Comparison of ENCODE assay signal across 25 mouse cellular contexts in the genomic region with DNA sequence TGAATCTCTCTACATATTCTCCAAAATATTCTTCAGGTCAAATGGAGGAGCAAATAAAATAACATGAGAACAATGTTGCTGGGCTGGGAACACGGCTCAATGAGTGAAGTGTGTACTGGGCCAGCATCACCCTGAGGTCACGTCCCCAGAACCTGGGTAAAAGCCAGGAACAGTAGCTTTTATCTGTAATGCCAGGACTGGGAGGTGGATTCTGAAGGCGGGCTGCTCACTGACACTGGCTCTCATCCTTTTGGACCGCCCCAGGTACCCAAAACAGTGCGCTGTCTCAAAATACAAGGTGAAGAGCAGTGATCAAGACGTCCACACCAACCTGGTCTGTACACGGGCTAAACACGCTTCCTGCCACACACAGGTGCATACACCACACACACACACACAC.
DNase-seq lines count a peak whose midpoint lies in the region; ATAC-seq and TF ChIP-seq lines count a peak whose summit lies in the region.
"Had no signal": no experiment of that assay in that cellular context is flagged by ENCODE, and none has a peak within 500 bp of the region (broad histone marks: within the 10 kb centered on the region; RNA-seq: fewer than 3 reads in every experiment).

No protein-coding gene starts in this region.

- TF ChIP-seq POLR2A in liver, adult 2 months (IDR thresholded peaks at IDR 0.05; ENCODE audit: extremely low read depth, insufficient read depth, low read length) = no peak

- 0 out of 2 replicates have a peak overlapping the region, but pooled peaks have one; percentile 27 for H3K4me2 ChIP-seq in kidney, embryonic 15.5 days
- no peak overlapping the region for H3K4me2 ChIP-seq in liver, embryonic 11.5 days
- H3K4me2 ChIP-seq: heart, embryonic 12.5 days; hindbrain, embryonic 14.5 days had no signal

- H3K27me3 ChIP-seq in kidney, embryonic 15.5 days = no peaks in the 10 kb centered on the region
- H3K27me3 ChIP-seq in liver, adult 2 months (ENCODE audit: control insufficient read depth, insufficient read depth, low read length) = no peaks in the 10 kb centered on the region
- H3K27me3 ChIP-seq in liver, embryonic 11.5 days (replicated peaks; ENCODE audit: control insufficient read depth, insufficient read depth, low read length) = no peaks in the 10 kb centered on the region
- H3K27me3 ChIP-seq: embryonic facial prominence, embryonic 13.5 days; heart, embryonic 12.5 days; heart, embryonic 15.5 days had no signal

- 88% methylated on average over 8 of the region's 8 CpGs for WGBS in kidney, embryonic 15.5 days
- 42% methylated on average over 8 of the region's 8 CpGs for WGBS in liver, adult 2 months
- WGBS in liver, embryonic 11.5 days = 91% methylated on average over 8 of the region's 8 CpGs

- ATAC-seq in kidney, embryonic 15.5 days (replicated peaks; ENCODE audit: low FRiP score) = no peak
- ATAC-seq in liver, embryonic 11.5 days (replicated peaks; ENCODE audit: low FRiP score) = no peak
- ATAC-seq in erythroid progenitor cell, adult 5-6 weeks (replicated peaks; ENCODE audit: low FRiP score, poor library complexity, severe bottlenecking) = peak; percentile 79
- ATAC-seq in megakaryocyte-erythroid progenitor cell, adult 5-6 weeks (replicated peaks; ENCODE audit: low FRiP score, low TSS enrichment, poor library complexity, severe bottlenecking) = peak; percentile 47; the same call in 1 of the 2 replicates

- no peak for DNase-seq in kidney, postnatal 36 days
- peak; percentile 70 for DNase-seq in liver, adult 2 months (ENCODE audit: extremely low read depth, low read depth, low spot score)
- DNase-seq in liver, embryonic 11.5 days (ENCODE audit: low spot score) = no peak
- no peak for DNase-seq in layer of hippocampus, postnatal 25 days (ENCODE audit: extremely low spot score in 1 of 2, low spot score in 1 of 2)
- DNase-seq: adrenal gland, adult 2 months; adrenal gland, postnatal 14 days; cerebellum, adult 11 months; cerebellum, adult 9-11 months; cerebellum, postnatal 25 days; embryo, embryonic 11 days; forebrain, postnatal 0 days; gastrocnemius, adult 2 months; gastrocnemius, postnatal 14 days; heart, adult 18-20 months; heart, postnatal 10 days; heart, postnatal 4 days had no signal

- H3K9me3 ChIP-seq in kidney, embryonic 15.5 days (replicated peaks) = no peaks in the 10 kb centered on the region
- H3K9me3 ChIP-seq in liver, embryonic 11.5 days (ENCODE audit: control insufficient read depth, low read length) = no peaks in the 10 kb centered on the region
- H3K9me3 ChIP-seq: embryonic facial prominence, embryonic 10.5 days; embryonic facial prominence, embryonic 13.5 days; heart, embryonic 12.5 days; heart, embryonic 15.5 days had no signal

- no peak for TF ChIP-seq CTCF in liver, adult 2 months (IDR thresholded peaks at IDR 0.05; ENCODE audit: low read depth, low read length)

- no peaks in the 10 kb centered on the region for H3K36me3 ChIP-seq in kidney, embryonic 15.5 days
- no peaks in the 10 kb centered on the region for H3K36me3 ChIP-seq in liver, adult 2 months (ENCODE audit: control insufficient read depth, insufficient read depth, low read length)
- peaks cover 7% of the 10 kb centered on the region for H3K36me3 ChIP-seq in liver, embryonic 11.5 days (ENCODE audit: control insufficient read depth, insufficient read depth, low read length)
- H3K36me3 ChIP-seq: embryonic facial prominence, embryonic 10.5 days; embryonic facial prominence, embryonic 13.5 days; heart, embryonic 12.5 days; heart, embryonic 15.5 days had no signal

- H3K4me3 ChIP-seq in kidney, embryonic 15.5 days (replicated peaks) = no peak overlapping the region
- no peak overlapping the region for H3K4me3 ChIP-seq in liver, adult 2 months (ENCODE audit: insufficient read depth, low read depth, low read length)
- H3K4me3 ChIP-seq in liver, embryonic 11.5 days (ENCODE audit: low read depth, low read length) = no peak overlapping the region
- H3K4me3 ChIP-seq: embryonic facial prominence, embryonic 10.5 days; embryonic facial prominence, embryonic 13.5 days; gastrocnemius, adult 2 months; heart, embryonic 12.5 days; heart, embryonic 15.5 days had no signal

- peak overlapping the region; percentile 75; the same call in 1 of the 2 replicates for H3K27ac ChIP-seq in kidney, embryonic 15.5 days
- H3K27ac ChIP-seq in liver, adult 2 months (replicated peaks; ENCODE audit: insufficient read depth, low read depth, low read length) = no peak overlapping the region
- no peak overlapping the region for H3K27ac ChIP-seq in liver, embryonic 11.5 days (ENCODE audit: low read depth, low read length)
- H3K27ac ChIP-seq: embryonic facial prominence, embryonic 10.5 days; embryonic facial prominence, embryonic 13.5 days; gastrocnemius, adult 2 months; heart, embryonic 15.5 days; hindbrain, embryonic 14.5 days; hindbrain, postnatal 0 days had no signal

- H3K79me2 ChIP-seq in liver, adult 2 months (ENCODE audit: control insufficient read depth, insufficient read depth, low read length) = no peaks in the 10 kb centered on the region

- H3K4me1 ChIP-seq in kidney, embryonic 15.5 days = peaks cover 48% of the 10 kb centered on the region
- no peaks in the 10 kb centered on the region for H3K4me1 ChIP-seq in liver, adult 2 months (ENCODE audit: control insufficient read depth, insufficient read depth, low read length)
- H3K4me1 ChIP-seq in liver, embryonic 11.5 days (replicated peaks; ENCODE audit: control insufficient read depth, insufficient read depth, low read length) = peaks cover 18% of the 10 kb centered on the region

- no peak overlapping the region for H3K9ac ChIP-seq in kidney, embryonic 15.5 days
- H3K9ac ChIP-seq in liver, adult 2 months (ENCODE audit: low read depth, low read length) = no peak overlapping the region
- no peak overlapping the region for H3K9ac ChIP-seq in liver, embryonic 11.5 days (ENCODE audit: low read depth, low read length)
- H3K9ac ChIP-seq: forebrain, postnatal 0 days; heart, embryonic 12.5 days; heart, embryonic 15.5 days; hindbrain, embryonic 14.5 days had no signal

Comparison
In these comparisons a context has a peak if more than half of its experiments do, and no peak if none do; other contexts are left out.
1. ATAC-seq: peak in erythroid progenitor cell, adult 5-6 weeks (single experiment) and megakaryocyte-erythroid progenitor cell, adult 5-6 weeks (single experiment); none in kidney, embryonic 15.5 days (single experiment) and liver, embryonic 11.5 days (single experiment).